ENCODE assay signal across 15 mouse cellular contexts in the genomic region with DNA sequence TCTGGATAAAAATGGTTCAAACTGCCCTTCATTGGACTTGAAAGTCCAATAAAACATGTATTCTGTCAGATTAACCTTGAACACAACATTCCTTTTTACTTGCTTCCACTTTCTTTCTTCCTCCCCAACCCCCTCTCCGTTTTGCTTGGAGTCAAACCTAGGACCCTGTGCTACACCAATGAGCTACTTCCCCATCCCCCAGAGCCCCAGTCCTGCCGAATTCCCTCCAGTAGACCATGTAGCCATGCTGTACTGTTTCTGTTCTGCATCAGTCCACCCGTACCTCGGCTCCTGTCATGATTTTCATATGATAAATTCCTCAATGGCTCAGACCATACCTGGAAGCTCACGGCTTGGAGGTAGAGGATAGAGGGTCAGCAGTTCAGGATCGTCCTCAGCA. TPM values are rescaled to one million over a fixed set of nuclear protein-coding genes. Genes with fewer than 3 reads are reported as not detected.
DNase-seq lines count a peak whose midpoint lies in the region; ATAC-seq lines count a peak whose summit lies in the region.
"Had no signal": no experiment of that assay in that cellular context is flagged by ENCODE, and none has a peak within 500 bp of the region (broad histone marks: within the 10 kb centered on the region; RNA-seq: fewer than 3 reads in every experiment).

No protein-coding gene starts in this region.

- no peak for DNase-seq in embryonic facial prominence, embryonic 10.5 days (ENCODE audit: low spot score)
- DNase-seq in hindbrain, embryonic 14.5 days (ENCODE audit: low spot score): no peak
- no peak for DNase-seq in midbrain, embryonic 14.5 days
- DNase-seq in layer of hippocampus, postnatal 25 days (ENCODE audit: extremely low spot score in 1 of 2, low spot score in 1 of 2): no peak
- DNase-seq in left cerebral cortex, postnatal 4 days: no peak
- DNase-seq: gastrocnemius, postnatal 25 days; kidney, adult 9 months; liver, embryonic 13.5 days; thymus, postnatal 25 days had no signal

- H3K4me2 ChIP-seq in forebrain, embryonic 13.5 days: peak overlapping the region; percentile 49
- peak overlapping the region; percentile 30 for H3K4me2 ChIP-seq in hindbrain, embryonic 14.5 days (replicated peaks)
- peak overlapping the region; percentile 47 for H3K4me2 ChIP-seq in midbrain, embryonic 14.5 days (ENCODE audit: low read length)
- H3K4me2 ChIP-seq: limb, embryonic 12.5 days; liver, embryonic 13.5 days; lung, embryonic 15.5 days had no signal

- no peak overlapping the region for H3K4me3 ChIP-seq in embryonic facial prominence, embryonic 10.5 days
- H3K4me3 ChIP-seq in forebrain, embryonic 13.5 days: no peak overlapping the region
- no peak overlapping the region for H3K4me3 ChIP-seq in hindbrain, embryonic 14.5 days (replicated peaks; ENCODE audit: low read length)
- no peak overlapping the region for H3K4me3 ChIP-seq in midbrain, embryonic 14.5 days (replicated peaks; ENCODE audit: low read depth, low read length)
- H3K4me3 ChIP-seq: limb, embryonic 12.5 days; liver, embryonic 13.5 days; lung, embryonic 15.5 days had no signal

- peak; percentile 43; the same call in 1 of the 2 replicates for ATAC-seq in forebrain, embryonic 13.5 days
- ATAC-seq in hindbrain, embryonic 14.5 days (ENCODE audit: low FRiP score): peak; percentile 69; the same call in 1 of the 2 replicates
- ATAC-seq in midbrain, embryonic 14.5 days (ENCODE audit: low FRiP score, low TSS enrichment): no peak; the same call in 1 of the 2 replicates
- ATAC-seq in monocyte, adult 5-6 weeks (replicated peaks; ENCODE audit: insufficient number of reproducible peaks, low FRiP score, low TSS enrichment, poor library complexity, severe bottlenecking): no peak
- ATAC-seq in cerebellum, adult (ENCODE audit: insufficient number of reproducible peaks, low FRiP score, low TSS enrichment): no peak
- ATAC-seq: inflammation-experienced regulatory T-cells, adult 6 months had no signal

- H3K9ac ChIP-seq in forebrain, embryonic 13.5 days: no peak overlapping the region
- H3K9ac ChIP-seq in hindbrain, embryonic 14.5 days: no peak overlapping the region
- H3K9ac ChIP-seq in midbrain, embryonic 14.5 days (replicated peaks; ENCODE audit: low read length): no peak overlapping the region
- H3K9ac ChIP-seq: limb, embryonic 12.5 days; liver, embryonic 13.5 days; lung, embryonic 15.5 days had no signal

- H3K9me3 ChIP-seq in embryonic facial prominence, embryonic 10.5 days: no peaks in the 10 kb centered on the region
- no peaks in the 10 kb centered on the region; the same call in 1 of the 2 replicates for H3K9me3 ChIP-seq in forebrain, embryonic 13.5 days (replicated peaks)
- no peaks in the 10 kb centered on the region for H3K9me3 ChIP-seq in hindbrain, embryonic 14.5 days (ENCODE audit: control insufficient read depth, low read length)
- H3K9me3 ChIP-seq in midbrain, embryonic 14.5 days (ENCODE audit: control insufficient read depth, low read length): no peaks in the 10 kb centered on the region
- H3K9me3 ChIP-seq: liver, embryonic 13.5 days; lung, embryonic 15.5 days had no signal

- H3K27me3 ChIP-seq in embryonic facial prominence, embryonic 10.5 days (replicated peaks; ENCODE audit: low read depth, poor library complexity, severe bottlenecking): no peaks in the 10 kb centered on the region
- no peaks in the 10 kb centered on the region for H3K27me3 ChIP-seq in forebrain, embryonic 13.5 days
- H3K27me3 ChIP-seq in hindbrain, embryonic 14.5 days (ENCODE audit: control insufficient read depth, insufficient read depth, low read length): no peaks in the 10 kb centered on the region
- H3K27me3 ChIP-seq in midbrain, embryonic 14.5 days (ENCODE audit: control insufficient read depth, insufficient read depth, low read length): no peaks in the 10 kb centered on the region
- H3K27me3 ChIP-seq: limb, embryonic 12.5 days; liver, embryonic 13.5 days; lung, embryonic 15.5 days had no signal

- 0 out of 2 replicates have a peak overlapping the region, but pooled peaks have one; percentile 5 for H3K27ac ChIP-seq in embryonic facial prominence, embryonic 10.5 days (replicated peaks)
- H3K27ac ChIP-seq in forebrain, embryonic 13.5 days: peak overlapping the region; percentile 59
- H3K27ac ChIP-seq in hindbrain, embryonic 14.5 days: peak overlapping the region; percentile 68
- H3K27ac ChIP-seq in midbrain, embryonic 14.5 days (replicated peaks; ENCODE audit: low read depth, low read length): peak overlapping the region; percentile 85
- H3K27ac ChIP-seq: limb, embryonic 12.5 days; liver, embryonic 13.5 days; lung, embryonic 15.5 days had no signal

- intact Hi-C loops in left cerebral cortex, postnatal 4 days (cut with DNase I): no loop called here

- H3K4me1 ChIP-seq in embryonic facial prominence, embryonic 10.5 days: peaks cover 15% of the 10 kb centered on the region; the same call in 1 of the 2 replicates
- peaks cover 14% of the 10 kb centered on the region for H3K4me1 ChIP-seq in forebrain, embryonic 13.5 days
- H3K4me1 ChIP-seq in hindbrain, embryonic 14.5 days (replicated peaks; ENCODE audit: control insufficient read depth, insufficient read depth, low read length): peaks cover 16% of the 10 kb centered on the region
- peaks cover 16% of the 10 kb centered on the region for H3K4me1 ChIP-seq in midbrain, embryonic 14.5 days (ENCODE audit: control insufficient read depth, insufficient read depth, low read length)
- H3K4me1 ChIP-seq: limb, embryonic 12.5 days; liver, embryonic 13.5 days; lung, embryonic 15.5 days had no signal

- WGBS in embryonic facial prominence, embryonic 10.5 days: 79% methylated on average over 6 of the region's 6 CpGs
- WGBS in forebrain, embryonic 13.5 days: 82% methylated on average over 6 of the region's 6 CpGs
- 37% methylated on average over 6 of the region's 6 CpGs for WGBS in hindbrain, embryonic 14.5 days
- WGBS in midbrain, embryonic 14.5 days: 34% methylated on average over 6 of the region's 6 CpGs

- H3K36me3 ChIP-seq in embryonic facial prominence, embryonic 10.5 days (replicated peaks): no peaks in the 10 kb centered on the region
- no peaks in the 10 kb centered on the region for H3K36me3 ChIP-seq in forebrain, embryonic 13.5 days (ENCODE audit: poor library complexity, severe bottlenecking)
- no peaks in the 10 kb centered on the region for H3K36me3 ChIP-seq in hindbrain, embryonic 14.5 days (replicated peaks; ENCODE audit: control insufficient read depth, insufficient read depth)
- no peaks in the 10 kb centered on the region for H3K36me3 ChIP-seq in midbrain, embryonic 14.5 days (ENCODE audit: control insufficient read depth, insufficient read depth, low read length)
- H3K36me3 ChIP-seq: limb, embryonic 12.5 days; liver, embryonic 13.5 days; lung, embryonic 15.5 days had no signal

RNA-seq across cellular contexts. Expression of a gene that starts 32.5 kb away (rescaled TPM):
- 539 and 546 TPM in 2 replicates for polyA plus RNA-seq in embryonic facial prominence, embryonic 10.5 days (2016; fragmentation: Nextera tagmentation; extraction: Ambion mirVana)
- polyA plus RNA-seq in forebrain, embryonic 13.5 days (2015; fragmentation: Nextera tagmentation; extraction: Ambion mirVana): 376 and 416 TPM in 2 replicates
- polyA plus RNA-seq in hindbrain, embryonic 14.5 days (2014; fragmentation: Nextera tagmentation; extraction: Ambion mirVana): 424 and 441 TPM in 2 replicates
- polyA plus RNA-seq in midbrain, embryonic 14.5 days (2014; fragmentation: Nextera tagmentation; extraction: Ambion mirVana): 412 and 492 TPM in 2 replicates
- 90.2 to 144 TPM (median 119 TPM) in 3 replicates for total RNA-seq in monocyte, adult 5-6 weeks (2017)
- 100 to 1,000 TPM; 248 to 264 TPM for total RNA-seq in layer of hippocampus, postnatal 25 days (2021)
- 100 to 1,000 TPM; 178 to 195 TPM for total RNA-seq in left cerebral cortex, postnatal 4 days (2021)

Comparison
In these comparisons a context has a peak if more than half of its experiments do, and no peak if none do; other contexts are left out.
1. H3K27ac ChIP-seq: peak in every context shown above with its lines; median percentile 85 in midbrain, embryonic 14.5 days; 68 in hindbrain, embryonic 14.5 days; 59 in forebrain, embryonic 13.5 days; 5 in embryonic facial prominence, embryonic 10.5 days.
2. ATAC-seq: peak in forebrain, embryonic 13.5 days (single experiment) and hindbrain, embryonic 14.5 days (single experiment); none in midbrain, embryonic 14.5 days (single experiment), monocyte, adult 5-6 weeks (single experiment) and cerebellum, adult (single experiment).
3. Peak in every context shown above with its lines, with median percentiles within 50 percentile points of each other: H3K4me2 ChIP-seq.